Mouse (Mus musculus): Measurements from ENCODE around the gene Ascl3.

GRCm38 (mm10) chr7:109694576-109695338 lies 36.8 kb downstream of the Ascl3 start:
- TF ChIP-seq CTCF (conservative IDR thresholded peaks at IDR 0.05; ENCODE audit: insufficient read depth, insufficient read length, low read depth, low read length) (no peak), POLR2A (IDR thresholded peaks at IDR 0.05; ENCODE audit: low read depth, low read length) (no peak)

All from kidney, adult 2 months (tissue).